Mouse (Mus musculus) heart, adult 2 months (tissue): ENCODE results near the gene Matn1.

Source experiments
- EP300 ChIP-seq: fragments of 200-500 bp; IDR thresholded peaks from 2 replicates; pipeline ENCODE4 v1.6.1; 2011; ENCODE audit warnings: low read depth, low read length, control low read depth; ENCODE audit not compliant: insufficient read depth
- POLR2A ChIP-seq: fragments of 200-500 bp; IDR thresholded peaks from 2 replicates; pipeline ENCODE4 v1.6.1; 2011; ENCODE audit warnings: mild to moderate bottlenecking, low read depth, low read length, control low read depth; ENCODE audit not compliant: insufficient read depth

GRCm38 (mm10) chr4:130906296-130906695, 37.9 kb upstream of the Matn1 start:
- TF ChIP-seq EP300 (no peak), POLR2A (no peak)
